Mouse (Mus musculus): ENCODE results near the gene Tro.

- no peak for TF ChIP-seq CTCF (IDR thresholded peaks at IDR 0.05; ENCODE audit: insufficient read depth, low read length)
- no peak for TF ChIP-seq POLR2A (IDR thresholded peaks at IDR 0.05; ENCODE audit: borderline replicate concordance, extremely low read depth, low read depth, low read length)
Measured at GRCm38 (mm10) chrX:150656122-150656907, 1.1 kb downstream of the Tro start.

Measured in lung, adult 2 months (tissue).